Mouse (Mus musculus) stomach, embryonic 15.5 days (tissue): ENCODE measurements at regions not wholly inside any gene's neighbourhood (a gene's known extent, or its start where the extent isn't known, plus 50 kb on each side); places are given as distances from the start of the nearest gene placed in this dataset.

Source experiments
- ATAC-seq: fragments of 200-750 bp; cut with Nextera tagmentation; 2 replicates; pipeline ENCODE4 v1.8.0; 2017; ENCODE audit warnings: low read depth, moderate number of reproducible peaks, moderate TSS enrichment; ENCODE audit not compliant: insufficient read depth, low FRiP score
- H3K27ac ChIP-seq: fragments of 300-500 bp; sonication (generic); 2 replicates; pipeline ENCODE4 v1.5.1; 2015; ENCODE audit warnings: mild to moderate bottlenecking, inconsistent platforms
- H3K27me3 ChIP-seq: fragments of 300-500 bp; sonication (generic); replicated peaks from 2 replicates; pipeline ENCODE4 v1.6.1; 2015; ENCODE audit warnings: inconsistent platforms
- H3K36me3 ChIP-seq: fragments of 300-500 bp; sonication (generic); 2 replicates; pipeline ENCODE4 v1.6.1; 2015; ENCODE audit warnings: inconsistent platforms
- H3K4me1 ChIP-seq: fragments of 300-500 bp; sonication (generic); 2 replicates; pipeline ENCODE4 v1.6.1; 2015; ENCODE audit warnings: inconsistent platforms
- H3K4me2 ChIP-seq: fragments of 300-500 bp; sonication (generic); 2 replicates; pipeline ENCODE4 v1.6.1; 2015; ENCODE audit warnings: mild to moderate bottlenecking, inconsistent platforms
- H3K4me3 ChIP-seq: fragments of 300-500 bp; sonication (generic); replicated peaks from 2 replicates; pipeline ENCODE4 v1.5.1; 2015; ENCODE audit warnings: inconsistent platforms
- H3K9ac ChIP-seq: fragments of 300-500 bp; sonication (generic); 2 replicates; pipeline ENCODE4 v1.6.1; 2015; ENCODE audit warnings: inconsistent platforms
- H3K9me3 ChIP-seq: fragments of 300-500 bp; sonication (generic); 2 replicates; pipeline ENCODE4 v1.6.1; 2016; ENCODE audit warnings: inconsistent platforms
- WGBS: fragments of 180-500 bp; shearing (Covaris S2); methylation state at CpG from one replicate; pipeline ENCODE4 v1.1.7; 2015; 5-methylcytosine and 5-hydroxymethylcytosine counted together

DNA sequence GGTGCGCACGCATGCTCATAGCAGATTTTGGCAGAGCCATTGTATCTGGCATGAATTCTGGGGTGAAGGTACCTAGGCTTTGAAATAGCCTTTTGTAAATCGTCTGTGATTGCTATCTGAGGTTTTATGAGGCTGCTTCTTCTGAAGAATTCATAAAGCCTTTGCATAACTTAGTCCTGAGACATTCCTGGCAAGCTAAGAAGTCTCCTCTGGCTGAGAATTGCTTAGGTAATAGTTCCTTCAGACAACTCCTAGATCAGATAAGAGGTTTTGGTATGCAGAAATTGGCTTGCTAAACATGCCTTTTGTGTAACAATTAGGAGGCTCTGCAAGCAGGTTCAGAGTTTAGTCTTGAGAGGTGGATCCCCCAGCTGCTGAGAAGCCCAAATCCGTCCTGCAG is 82.7 kb downstream of the Pmp22 start:
- Histone ChIP-seq H3K9ac (no peak overlapping the region), H3K27me3 (no peaks in the 10 kb centered on the region), H3K4me1 (no peaks in the 10 kb centered on the region), H3K4me2 (no peak overlapping the region), H3K36me3 (no peaks in the 10 kb centered on the region), H3K4me3 (no peak overlapping the region), H3K9me3 (no peaks in the 10 kb centered on the region), H3K27ac (no peak overlapping the region)
- no peak for ATAC-seq
- 71% methylated on average over 4 of the region's 4 CpGs for WGBS

DNA sequence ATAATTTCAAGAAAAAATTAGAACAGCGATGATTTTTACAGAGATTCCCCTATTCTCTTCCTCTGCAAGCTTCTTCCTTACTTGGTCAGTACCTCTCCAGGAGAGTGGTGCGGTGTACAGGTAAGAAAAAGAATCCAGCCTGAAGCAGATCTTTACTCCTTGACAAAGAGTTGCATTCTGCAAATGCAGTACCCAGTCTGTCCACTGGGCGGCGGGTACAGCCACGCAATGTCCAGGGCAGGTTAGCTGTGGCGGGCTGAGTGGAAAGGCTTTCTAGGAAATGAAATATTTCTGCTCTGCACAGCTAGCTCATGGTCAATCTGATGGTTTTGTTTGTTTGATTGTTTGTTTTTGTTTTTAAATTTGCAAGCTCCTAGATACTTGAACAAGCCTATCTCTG is 84.3 kb downstream of the Pmp22 start:
- ATAC-seq = no peak
- H3K36me3 ChIP-seq = no peaks in the 10 kb centered on the region
- no peak overlapping the region for H3K4me3 ChIP-seq
- H3K27me3 ChIP-seq = no peaks in the 10 kb centered on the region
- WGBS = 9% methylated on average over 6 of the region's 6 CpGs
- H3K4me2 ChIP-seq = no peak overlapping the region
- H3K4me1 ChIP-seq = no peaks in the 10 kb centered on the region
- no peak overlapping the region for H3K9ac ChIP-seq
- H3K27ac ChIP-seq = no peak overlapping the region
- H3K9me3 ChIP-seq = no peaks in the 10 kb centered on the region

DNA sequence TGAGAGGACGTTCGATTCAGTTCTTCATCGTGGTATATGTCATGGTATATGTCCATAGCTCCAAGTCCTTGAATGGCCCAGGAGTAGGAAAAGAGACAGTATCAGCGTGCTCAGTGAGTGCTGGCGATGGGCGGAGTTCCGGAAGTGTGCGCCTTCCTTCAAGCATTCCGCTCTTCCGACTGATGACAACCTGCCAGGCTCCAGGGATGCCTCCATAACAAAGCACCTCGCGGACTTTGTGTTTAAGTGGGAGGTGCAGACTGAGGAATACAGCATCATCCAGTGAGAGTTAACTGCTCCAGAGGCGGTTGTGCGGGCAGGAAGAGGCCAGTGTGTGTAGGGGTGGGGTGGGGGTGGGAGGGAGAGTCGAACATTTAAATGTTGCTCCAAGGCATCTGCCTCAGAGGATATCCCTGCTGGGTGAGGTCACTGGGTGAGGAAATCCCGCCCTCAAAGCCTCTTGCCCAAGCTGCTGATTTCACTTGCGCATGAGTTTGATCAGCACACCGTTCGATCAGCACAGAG is 85.2 kb downstream of the Pmp22 start:
- no peak for ATAC-seq
- H3K27ac ChIP-seq = no peak overlapping the region
- H3K4me2 ChIP-seq = no peak overlapping the region
- no peak overlapping the region for H3K4me3 ChIP-seq
- no peaks in the 10 kb centered on the region for H3K36me3 ChIP-seq
- no peaks in the 10 kb centered on the region for H3K4me1 ChIP-seq
- no peaks in the 10 kb centered on the region for H3K27me3 ChIP-seq
- 57% methylated on average over 19 of the region's 19 CpGs for WGBS
- no peaks in the 10 kb centered on the region for H3K9me3 ChIP-seq
- H3K9ac ChIP-seq = no peak overlapping the region

DNA sequence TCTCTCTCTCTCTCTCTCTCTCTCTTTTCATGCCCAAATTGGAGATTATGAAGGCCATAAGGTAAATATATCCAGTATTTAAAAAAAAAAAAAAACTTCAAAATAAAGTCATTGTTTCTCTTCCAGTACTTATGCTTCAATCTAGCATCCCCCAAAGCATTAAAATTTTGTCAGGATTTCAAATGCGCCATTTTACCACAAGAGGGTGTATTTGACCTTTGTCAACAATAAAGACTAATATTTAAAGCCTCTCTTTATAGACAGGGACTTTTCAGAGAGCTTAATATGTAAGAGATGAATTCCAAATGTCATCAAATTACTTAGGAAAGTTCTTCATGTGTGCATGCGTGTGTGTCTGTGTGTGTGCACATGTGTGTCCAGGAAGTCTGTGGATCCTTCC is 87.2 kb downstream of the Pmp22 start:
- 66% methylated on average over 2 of the region's 2 CpGs for WGBS
- no peaks in the 10 kb centered on the region for H3K27me3 ChIP-seq

DNA sequence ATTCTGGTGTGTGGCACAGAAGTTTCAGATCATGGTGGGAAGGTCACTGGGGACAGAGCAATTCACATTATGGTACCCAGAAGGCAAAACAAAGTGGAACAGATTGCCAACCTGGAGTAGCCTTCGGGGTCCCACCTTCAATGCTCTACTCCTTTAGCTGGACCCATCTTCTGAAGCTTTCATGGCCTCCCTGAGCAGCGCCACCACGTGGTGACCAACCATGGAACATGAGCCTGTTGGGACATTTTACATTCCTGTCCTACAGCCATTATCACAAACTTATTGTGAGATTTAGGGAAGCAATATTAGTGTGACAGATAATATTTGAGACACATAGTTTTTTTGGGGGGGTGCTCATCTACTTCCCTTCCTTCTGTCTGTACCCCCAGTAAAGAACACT is 88.3 kb downstream of the Pmp22 start:
- Histone ChIP-seq H3K4me3 (no peak overlapping the region), H3K9ac (no peak overlapping the region), H3K36me3 (no peaks in the 10 kb centered on the region), H3K4me2 (no peak overlapping the region), H3K4me1 (no peaks in the 10 kb centered on the region), H3K27me3 (no peaks in the 10 kb centered on the region), H3K9me3 (no peaks in the 10 kb centered on the region), H3K27ac (no peak overlapping the region)
- WGBS = 61% methylated on average over 3 of the region's 3 CpGs
- ATAC-seq = no peak

More for the DNA sequence above, 87.2 kb downstream of the Pmp22 start:
- Histone ChIP-seq H3K27ac (no peak overlapping the region), H3K9ac (no peak overlapping the region), H3K4me1 (no peaks in the 10 kb centered on the region), H3K9me3 (no peaks in the 10 kb centered on the region), H3K36me3 (no peaks in the 10 kb centered on the region), H3K4me3 (no peak overlapping the region), H3K4me2 (no peak overlapping the region)
- ATAC-seq = no peak

DNA sequence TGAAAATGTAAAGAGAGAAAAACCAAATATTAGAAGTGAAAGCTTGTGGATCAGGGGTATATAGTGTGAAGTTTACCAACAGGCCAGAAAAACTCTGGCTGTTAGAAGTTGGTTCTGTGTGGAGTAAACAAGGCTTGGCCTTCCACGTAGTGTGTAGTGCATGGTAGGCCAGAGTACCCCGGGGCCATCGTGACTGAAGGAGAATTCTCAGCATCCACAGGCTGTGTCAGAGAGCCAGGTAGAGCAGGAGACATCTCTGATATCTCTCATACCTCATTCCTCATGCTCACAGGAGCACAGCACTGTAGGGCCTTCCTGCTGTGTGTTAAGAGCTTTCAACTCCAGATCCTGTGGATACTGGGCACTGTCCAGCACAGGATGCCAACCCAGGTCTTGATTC is 97.7 kb downstream of the Pmp22 start:
- WGBS = 92% methylated on average over 3 of the region's 3 CpGs
- ATAC-seq = no peak

DNA sequence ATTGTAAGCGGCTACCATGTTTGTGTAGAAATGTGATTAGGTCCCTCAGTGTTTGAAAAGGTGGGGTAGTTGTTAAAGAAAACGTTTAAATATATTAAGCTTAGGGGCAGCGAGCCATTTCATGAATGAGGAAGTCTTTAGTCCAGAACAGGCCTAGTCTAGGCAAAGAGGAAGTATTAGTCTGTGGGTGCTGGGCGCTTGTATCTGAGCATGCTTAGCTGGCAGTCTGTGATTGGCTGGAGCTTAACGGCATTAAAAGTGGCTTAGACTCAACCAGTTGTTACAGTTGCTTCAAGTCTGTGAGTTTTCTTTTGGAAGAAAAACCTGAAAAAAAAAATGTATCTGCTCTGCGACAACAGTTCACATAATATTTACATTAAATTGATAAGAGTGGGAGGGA is 102.0 kb downstream of the Pmp22 start:
- Histone ChIP-seq H3K9me3 (no peaks in the 10 kb centered on the region), H3K27ac (no peak overlapping the region), H3K9ac (no peak overlapping the region), H3K4me3 (no peak overlapping the region), H3K36me3 (no peaks in the 10 kb centered on the region), H3K27me3 (no peaks in the 10 kb centered on the region), H3K4me2 (no peak overlapping the region), H3K4me1 (no peaks in the 10 kb centered on the region)
- WGBS = 60% methylated on average over 6 of the region's 6 CpGs
- ATAC-seq = no peak

More for the DNA sequence above, 97.7 kb downstream of the Pmp22 start:
- no peak overlapping the region for H3K4me3 ChIP-seq
- H3K9ac ChIP-seq = no peak overlapping the region
- no peak overlapping the region for H3K4me2 ChIP-seq
- H3K36me3 ChIP-seq = no peaks in the 10 kb centered on the region
- no peaks in the 10 kb centered on the region for H3K4me1 ChIP-seq
- H3K27me3 ChIP-seq = no peaks in the 10 kb centered on the region
- no peak overlapping the region for H3K27ac ChIP-seq
- H3K9me3 ChIP-seq = no peaks in the 10 kb centered on the region

DNA sequence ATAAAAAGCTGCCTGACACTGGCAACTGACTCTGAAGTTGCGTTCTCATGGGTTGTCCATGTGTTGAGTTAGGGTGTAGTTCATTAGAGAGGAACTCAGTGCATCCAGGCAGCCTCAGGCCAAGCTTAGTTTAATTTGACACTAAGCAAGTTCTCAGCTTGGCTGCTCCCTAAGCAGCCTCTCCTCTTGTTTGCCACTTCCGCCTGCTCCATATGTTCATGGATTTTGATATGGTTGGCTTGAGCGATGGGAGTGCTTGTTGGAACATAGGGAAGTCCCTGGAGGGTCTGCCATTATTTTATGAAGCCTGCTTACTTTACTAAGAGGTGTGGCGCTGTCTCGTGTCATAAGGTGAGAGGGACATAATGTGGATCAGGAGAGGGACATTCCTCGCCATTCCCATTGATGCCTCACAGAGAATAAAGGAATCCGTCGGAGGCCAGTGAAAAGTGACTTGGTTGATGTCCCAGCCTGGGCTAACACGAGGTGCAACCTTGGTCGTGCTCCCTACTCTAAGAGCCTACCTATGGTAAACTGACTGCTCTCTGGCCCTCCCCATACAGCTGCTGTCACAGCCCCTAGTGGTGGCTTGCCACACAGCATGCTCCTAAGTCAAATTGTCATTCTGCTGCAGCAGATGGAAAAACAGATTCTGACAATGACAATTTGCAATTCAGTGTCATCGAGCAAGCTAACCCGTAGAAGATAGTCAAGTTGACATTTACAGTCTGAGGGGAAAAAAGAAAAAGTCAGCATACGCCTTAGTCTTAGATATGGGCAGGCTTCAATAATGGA is 104.6 kb downstream of the Pmp22 start:
- ATAC-seq = no peak
- no peaks in the 10 kb centered on the region for H3K36me3 ChIP-seq
- WGBS = 82% methylated on average over 13 of the region's 13 CpGs
- H3K9me3 ChIP-seq = no peaks in the 10 kb centered on the region
- H3K9ac ChIP-seq = no peak overlapping the region
- H3K27me3 ChIP-seq = no peaks in the 10 kb centered on the region
- no peak overlapping the region for H3K27ac ChIP-seq
- no peak overlapping the region for H3K4me2 ChIP-seq
- no peak overlapping the region for H3K4me3 ChIP-seq
- no peaks in the 10 kb centered on the region for H3K4me1 ChIP-seq

DNA sequence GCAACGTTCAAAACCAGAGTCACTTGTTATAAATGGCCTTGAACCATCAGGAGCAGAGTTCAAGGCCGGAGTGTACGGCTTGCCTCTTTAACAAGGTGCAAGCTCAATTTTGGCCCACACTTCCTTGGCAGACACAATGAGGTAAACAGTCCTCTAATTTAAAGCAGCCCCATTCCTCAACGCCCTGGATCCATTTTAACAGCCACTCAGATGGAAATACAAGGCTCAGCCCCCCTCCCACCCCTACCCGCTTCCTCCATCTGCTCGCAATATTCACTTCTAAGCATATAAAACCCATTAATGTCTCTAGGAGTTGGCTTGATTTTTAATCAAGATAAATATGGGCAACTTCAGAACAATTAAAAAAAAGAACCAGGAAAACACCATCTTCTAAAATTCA is 105.7 kb downstream of the Pmp22 start:
- Histone ChIP-seq H3K9ac (no peak overlapping the region), H3K4me2 (no peak overlapping the region), H3K4me1 (no peaks in the 10 kb centered on the region), H3K9me3 (no peaks in the 10 kb centered on the region), H3K27me3 (no peaks in the 10 kb centered on the region), H3K27ac (no peak overlapping the region), H3K36me3 (no peaks in the 10 kb centered on the region), H3K4me3 (no peak overlapping the region)
- WGBS = 73% methylated on average over 6 of the region's 6 CpGs
- ATAC-seq = no peak

DNA sequence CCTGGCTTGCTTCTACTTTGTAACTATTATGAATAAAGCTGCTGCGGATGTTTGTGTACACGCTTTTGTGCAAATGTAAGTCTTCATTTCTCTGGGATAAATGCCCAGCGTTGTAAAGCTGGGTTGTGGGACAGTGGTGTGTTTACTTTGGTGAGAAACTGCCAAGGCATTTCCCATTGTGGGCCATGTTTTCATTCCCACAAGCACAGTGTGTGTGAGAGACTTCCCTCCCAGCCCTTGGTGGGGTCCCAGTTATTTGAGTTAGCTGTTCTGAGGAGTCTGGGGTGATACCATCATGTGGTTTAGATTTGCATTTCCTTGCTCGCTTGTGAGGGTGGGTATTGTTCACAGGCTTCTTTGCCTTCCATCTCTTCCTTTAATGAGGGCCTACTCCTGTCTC is 109.9 kb downstream of the Pmp22 start:
- WGBS = 50% methylated on average over 4 of the region's 4 CpGs
- no peaks in the 10 kb centered on the region for H3K4me1 ChIP-seq
- no peak overlapping the region for H3K4me2 ChIP-seq
- H3K4me3 ChIP-seq = no peak overlapping the region
- no peak overlapping the region for H3K27ac ChIP-seq
- no peak for ATAC-seq
- no peak overlapping the region for H3K9ac ChIP-seq
- H3K36me3 ChIP-seq = no peaks in the 10 kb centered on the region
- H3K9me3 ChIP-seq = no peaks in the 10 kb centered on the region
- no peaks in the 10 kb centered on the region for H3K27me3 ChIP-seq

DNA sequence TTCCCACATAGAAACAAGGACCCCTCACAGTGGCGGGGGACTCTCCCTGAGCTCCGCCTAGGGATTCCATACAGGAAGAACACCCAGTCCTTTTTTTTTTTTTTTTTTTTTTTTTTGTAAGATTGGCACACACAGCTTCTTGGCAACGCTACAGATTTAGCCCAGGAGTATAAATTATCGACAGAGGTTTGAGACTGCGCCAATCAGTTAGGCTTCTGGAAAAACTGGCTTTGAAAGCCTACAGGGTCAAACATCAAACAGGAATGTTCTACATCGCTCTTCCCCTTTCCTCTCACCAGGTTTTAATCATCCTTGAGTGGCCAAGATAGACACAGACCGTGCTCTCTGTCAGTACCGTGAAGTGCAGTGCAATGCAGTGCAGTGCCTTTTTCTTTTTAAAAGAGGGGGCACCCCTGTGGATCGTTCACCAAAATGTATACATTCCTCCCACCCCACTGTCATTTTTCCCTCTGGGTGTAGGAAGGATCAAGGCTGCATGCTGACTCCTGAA is 115.2 kb downstream of the Pmp22 start:
- H3K27me3 ChIP-seq = no peaks in the 10 kb centered on the region
- H3K4me1 ChIP-seq = no peaks in the 10 kb centered on the region
- no peak overlapping the region for H3K4me3 ChIP-seq
- no peak overlapping the region for H3K9ac ChIP-seq
- ATAC-seq = no peak
- H3K36me3 ChIP-seq = no peaks in the 10 kb centered on the region
- H3K9me3 ChIP-seq = no peaks in the 10 kb centered on the region
- 60% methylated on average over 9 of the region's 9 CpGs for WGBS
- no peak overlapping the region for H3K27ac ChIP-seq
- H3K4me2 ChIP-seq = no peak overlapping the region

DNA sequence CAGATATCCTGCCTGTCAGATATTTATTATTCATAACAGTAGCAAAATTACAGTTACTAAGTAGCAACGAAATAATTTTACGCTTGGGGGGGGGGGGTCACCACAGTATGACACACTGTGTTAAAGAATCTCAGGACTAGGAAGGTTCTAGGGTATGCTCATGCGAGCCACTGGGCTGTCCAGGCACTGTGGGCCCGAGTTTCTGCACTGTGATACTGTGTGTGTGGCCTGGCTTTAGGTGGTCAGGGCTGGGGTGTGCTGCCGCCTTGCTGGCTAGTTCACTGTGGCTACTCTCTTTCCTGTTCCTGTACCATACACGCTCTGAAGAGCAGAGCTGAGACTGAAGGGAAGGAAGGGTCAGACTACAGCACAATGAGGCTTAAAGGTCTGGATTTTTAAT is 116.3 kb downstream of the Pmp22 start:
- Histone ChIP-seq H3K27ac (no peak overlapping the region), H3K36me3 (no peaks in the 10 kb centered on the region), H3K4me2 (no peak overlapping the region), H3K4me1 (peaks cover 4% of the 10 kb centered on the region; the same call in 1 of the 2 replicates), H3K27me3 (no peaks in the 10 kb centered on the region), H3K9me3 (no peaks in the 10 kb centered on the region), H3K9ac (no peak overlapping the region), H3K4me3 (no peak overlapping the region)
- 82% methylated on average over 6 of the region's 6 CpGs for WGBS
- ATAC-seq = no peak
